Mouse (Mus musculus): ENCODE measurements at regions not wholly inside any gene's neighbourhood (a gene's known extent, or its start where the extent isn't known, plus 50 kb on each side); places are given as distances from the start of the nearest gene placed in this dataset.

GRCm38 (mm10) chr3:115788525-115788924 is 73.7 kb upstream of the S1pr1 start:
- H3K27ac ChIP-seq (ENCODE audit: insufficient read depth, low read length) = no peak overlapping the region
- no peaks in the 10 kb centered on the region for H3K4me1 ChIP-seq (ENCODE audit: control insufficient read depth, insufficient read depth, low read length)
- H3K4me3 ChIP-seq (ENCODE audit: insufficient read depth, low read length) = no peak overlapping the region
- no peak for TF ChIP-seq CTCF (IDR thresholded peaks at IDR 0.05; ENCODE audit: extremely low read depth, insufficient read depth, low read length)
- TF ChIP-seq POLR2A (IDR thresholded peaks at IDR 0.05; ENCODE audit: extremely low read depth, insufficient read depth, low read length) = no peak

- TF ChIP-seq POLR2A (IDR thresholded peaks at IDR 0.05; ENCODE audit: extremely low read depth, insufficient read depth, low read length) (no peak), CTCF (IDR thresholded peaks at IDR 0.05; ENCODE audit: extremely low read depth, insufficient read depth, low read length) (no peak)
- Histone ChIP-seq H3K4me3 (ENCODE audit: insufficient read depth, low read length) (no peak overlapping the region), H3K27ac (ENCODE audit: insufficient read depth, low read length) (no peak overlapping the region), H3K4me1 (ENCODE audit: control insufficient read depth, insufficient read depth, low read length) (no peaks in the 10 kb centered on the region)
Observed at GRCm38 (mm10) chr3:115789063-115789462, 74.2 kb upstream of the S1pr1 start.

GRCm38 (mm10) chr3:115792606-115793005 is 77.7 kb upstream of the S1pr1 start:
- Histone ChIP-seq H3K27ac (ENCODE audit: insufficient read depth, low read length) (no peak overlapping the region), H3K4me3 (ENCODE audit: insufficient read depth, low read length) (no peak overlapping the region), H3K4me1 (ENCODE audit: control insufficient read depth, insufficient read depth, low read length) (no peaks in the 10 kb centered on the region)
- no peak for TF ChIP-seq POLR2A (IDR thresholded peaks at IDR 0.05; ENCODE audit: extremely low read depth, insufficient read depth, low read length)
- no peak for TF ChIP-seq CTCF (IDR thresholded peaks at IDR 0.05; ENCODE audit: extremely low read depth, insufficient read depth, low read length)

GRCm38 (mm10) chr3:115793344-115794059 is 78.6 kb upstream of the S1pr1 start:
- Histone ChIP-seq H3K4me3 (ENCODE audit: insufficient read depth, low read length) (no peak overlapping the region), H3K4me1 (ENCODE audit: control insufficient read depth, insufficient read depth, low read length) (no peaks in the 10 kb centered on the region), H3K27ac (ENCODE audit: insufficient read depth, low read length) (no peak overlapping the region)
- TF ChIP-seq POLR2A (IDR thresholded peaks at IDR 0.05; ENCODE audit: extremely low read depth, insufficient read depth, low read length) = no peak
- TF ChIP-seq CTCF (IDR thresholded peaks at IDR 0.05; ENCODE audit: extremely low read depth, insufficient read depth, low read length) = no peak

- no peak for TF ChIP-seq POLR2A (IDR thresholded peaks at IDR 0.05; ENCODE audit: extremely low read depth, insufficient read depth, low read length)
- no peak for TF ChIP-seq CTCF (IDR thresholded peaks at IDR 0.05; ENCODE audit: extremely low read depth, insufficient read depth, low read length)
- no peak overlapping the region for H3K4me3 ChIP-seq (ENCODE audit: insufficient read depth, low read length)
- H3K4me1 ChIP-seq (ENCODE audit: control insufficient read depth, insufficient read depth, low read length) = no peaks in the 10 kb centered on the region
- H3K27ac ChIP-seq (ENCODE audit: insufficient read depth, low read length) = no peak overlapping the region
Observed at GRCm38 (mm10) chr3:115799326-115799725, 84.5 kb upstream of the S1pr1 start.

- TF ChIP-seq POLR2A (IDR thresholded peaks at IDR 0.05; ENCODE audit: extremely low read depth, insufficient read depth, low read length) = no peak
- Histone ChIP-seq H3K27ac (ENCODE audit: insufficient read depth, low read length) (no peak overlapping the region), H3K4me3 (ENCODE audit: insufficient read depth, low read length) (no peak overlapping the region), H3K4me1 (ENCODE audit: control insufficient read depth, insufficient read depth, low read length) (no peaks in the 10 kb centered on the region)
Observed at GRCm38 (mm10) chr3:115799981-115800380, 85.1 kb upstream of the S1pr1 start.

GRCm38 (mm10) chr3:115800873-115801272 is 86.0 kb upstream of the S1pr1 start:
- TF ChIP-seq POLR2A (IDR thresholded peaks at IDR 0.05; ENCODE audit: extremely low read depth, insufficient read depth, low read length) (no peak), CTCF (IDR thresholded peaks at IDR 0.05; ENCODE audit: extremely low read depth, insufficient read depth, low read length) (no peak)
- Histone ChIP-seq H3K4me1 (ENCODE audit: control insufficient read depth, insufficient read depth, low read length) (no peaks in the 10 kb centered on the region), H3K4me3 (ENCODE audit: insufficient read depth, low read length) (no peak overlapping the region), H3K27ac (ENCODE audit: insufficient read depth, low read length) (no peak overlapping the region)

GRCm38 (mm10) chr3:115801581-115802200 is 85.9 kb upstream of the Dph5 start:
- no peak overlapping the region for H3K4me3 ChIP-seq (ENCODE audit: insufficient read depth, low read length)
- no peak overlapping the region for H3K27ac ChIP-seq (ENCODE audit: insufficient read depth, low read length)
- no peaks in the 10 kb centered on the region for H3K4me1 ChIP-seq (ENCODE audit: control insufficient read depth, insufficient read depth, low read length)
- TF ChIP-seq POLR2A (IDR thresholded peaks at IDR 0.05; ENCODE audit: extremely low read depth, insufficient read depth, low read length) (no peak), CTCF (IDR thresholded peaks at IDR 0.05; ENCODE audit: extremely low read depth, insufficient read depth, low read length) (no peak)

- no peaks in the 10 kb centered on the region for H3K4me1 ChIP-seq (ENCODE audit: control insufficient read depth, insufficient read depth, low read length)
- TF ChIP-seq POLR2A (IDR thresholded peaks at IDR 0.05; ENCODE audit: extremely low read depth, insufficient read depth, low read length) = no peak
- TF ChIP-seq CTCF (IDR thresholded peaks at IDR 0.05; ENCODE audit: extremely low read depth, insufficient read depth, low read length) = no peak
- H3K4me3 ChIP-seq (ENCODE audit: insufficient read depth, low read length) = no peak overlapping the region
- no peak overlapping the region for H3K27ac ChIP-seq (ENCODE audit: insufficient read depth, low read length)
Observed at GRCm38 (mm10) chr3:115804616-115805015, 83.0 kb upstream of the Dph5 start.

- H3K4me3 ChIP-seq (ENCODE audit: insufficient read depth, low read length) = no peak overlapping the region
- TF ChIP-seq CTCF (IDR thresholded peaks at IDR 0.05; ENCODE audit: extremely low read depth, insufficient read depth, low read length) = no peak
- no peak for TF ChIP-seq POLR2A (IDR thresholded peaks at IDR 0.05; ENCODE audit: extremely low read depth, insufficient read depth, low read length)
- no peak overlapping the region for H3K27ac ChIP-seq (ENCODE audit: insufficient read depth, low read length)
- no peaks in the 10 kb centered on the region for H3K4me1 ChIP-seq (ENCODE audit: control insufficient read depth, insufficient read depth, low read length)
Observed at GRCm38 (mm10) chr3:115807032-115807431, 80.6 kb upstream of the Dph5 start.
